Mouse (Mus musculus): ENCODE measurements at regions not wholly inside any gene's neighbourhood (a gene's known extent, or its start where the extent isn't known, plus 50 kb on each side); places are given as distances from the start of the nearest gene placed in this dataset.

- TF ChIP-seq POLR2A (IDR thresholded peaks at IDR 0.05; ENCODE audit: borderline replicate concordance, extremely low read depth, low read depth, low read length) (no peak), CTCF (IDR thresholded peaks at IDR 0.05; ENCODE audit: insufficient read depth, low read length) (no peak)
These were observed 99.8 kb upstream of the Cops8 start for GRCm38 (mm10) chr1:90502771-90503540.

All from lung, adult 2 months (tissue).